Mouse (Mus musculus) A20 (cell line): Measurements from ENCODE around the gene Gm16181.

Source experiments
- DNase-seq: peaks from one replicate; pipeline ENCODE4 v3.0.0-alpha.2; 2011; ENCODE audit warnings: low read depth, low spot score

Gene Gm16181

DNA sequence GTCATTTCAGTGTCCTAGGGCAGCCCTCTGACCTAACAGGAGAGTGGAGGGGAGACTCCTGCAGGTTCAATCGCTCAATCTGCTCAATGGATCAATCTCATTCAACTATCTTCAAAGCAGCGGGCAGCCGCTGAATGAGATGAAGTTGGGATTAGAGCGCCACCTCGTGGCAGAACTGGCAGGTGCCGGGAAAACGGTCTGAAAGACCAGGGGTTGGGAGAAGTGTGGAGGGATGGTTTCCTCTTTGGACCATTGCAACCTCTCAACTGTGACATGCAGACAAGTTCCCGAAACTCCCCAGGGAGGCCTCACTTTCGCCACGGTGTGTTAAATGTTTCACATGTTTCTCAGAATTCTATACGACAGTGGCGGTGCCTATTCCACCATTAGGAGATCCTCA, 11.4 kb downstream of the Gm16181 start:
- peak; percentile 87 for DNase-seq

DNA sequence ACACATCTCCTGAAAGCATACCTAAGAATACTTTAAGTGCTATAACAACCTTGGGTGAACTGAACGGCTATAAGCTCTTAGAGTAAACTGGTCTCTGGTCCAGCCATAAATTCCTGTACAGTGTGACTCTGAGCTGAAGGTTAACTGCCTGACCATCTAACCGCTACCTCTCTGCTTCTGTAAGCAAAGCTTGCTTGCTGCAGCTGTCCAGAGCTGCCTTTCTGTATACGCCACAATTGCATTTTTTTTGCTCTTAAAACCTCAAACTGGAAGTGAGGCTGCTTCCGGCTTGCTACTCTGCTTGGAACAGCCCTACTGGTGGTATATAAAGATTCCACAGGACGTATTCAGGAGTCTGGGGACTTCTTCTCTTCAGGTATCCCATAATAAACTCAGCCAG, 12.0 kb downstream of the Gm16181 start:
- DNase-seq: peak; percentile 77

DNA sequence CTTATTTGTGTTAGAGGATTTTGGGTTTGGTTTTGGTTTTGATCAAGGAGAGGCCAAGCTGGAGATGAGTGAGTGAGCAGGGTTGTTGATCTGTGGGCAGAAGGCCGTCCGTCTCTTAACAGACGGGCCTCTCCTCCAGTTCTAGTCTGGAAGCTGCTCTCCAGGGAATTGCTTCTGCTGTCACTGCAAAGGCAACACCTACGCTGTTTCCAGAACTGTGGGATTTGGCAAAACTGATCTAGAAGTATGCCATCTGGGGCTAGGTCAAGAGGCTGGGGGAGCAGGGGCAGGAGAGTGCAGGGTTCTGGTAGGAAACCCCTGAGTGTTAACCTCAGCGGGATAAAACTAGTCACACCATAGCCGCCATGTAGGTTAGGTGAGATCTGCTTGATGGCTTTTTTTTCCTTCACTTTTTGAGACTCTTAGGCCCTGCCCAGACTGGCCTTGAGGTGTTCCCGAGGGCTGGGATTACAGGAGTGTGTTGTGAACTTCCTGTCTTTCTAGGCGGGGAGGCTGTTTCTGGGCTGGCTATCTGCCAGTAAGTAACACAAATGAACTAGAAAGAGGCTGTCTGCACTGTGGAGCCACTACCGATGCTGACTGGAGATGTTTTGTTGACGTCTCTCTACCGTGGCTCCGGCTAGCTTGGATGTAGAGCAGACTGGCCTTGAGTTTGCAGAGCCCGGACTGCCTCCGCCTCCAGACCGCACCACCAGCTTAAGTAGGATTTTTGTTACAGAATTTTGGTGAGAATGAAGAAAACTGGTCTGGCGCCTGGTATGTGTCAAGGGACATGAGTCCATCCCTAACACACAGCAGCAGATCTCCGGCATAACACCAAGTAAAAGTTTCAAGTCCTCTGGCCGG, 12.7 kb downstream of the Gm16181 start, which contains the start of gene Atp6v1g2:
TSS of gene Atp6v1g2 (plus strand) at position 547 of the 867 bp plus-strand sequence.
- DNase-seq: peak; percentile 54

DNA sequence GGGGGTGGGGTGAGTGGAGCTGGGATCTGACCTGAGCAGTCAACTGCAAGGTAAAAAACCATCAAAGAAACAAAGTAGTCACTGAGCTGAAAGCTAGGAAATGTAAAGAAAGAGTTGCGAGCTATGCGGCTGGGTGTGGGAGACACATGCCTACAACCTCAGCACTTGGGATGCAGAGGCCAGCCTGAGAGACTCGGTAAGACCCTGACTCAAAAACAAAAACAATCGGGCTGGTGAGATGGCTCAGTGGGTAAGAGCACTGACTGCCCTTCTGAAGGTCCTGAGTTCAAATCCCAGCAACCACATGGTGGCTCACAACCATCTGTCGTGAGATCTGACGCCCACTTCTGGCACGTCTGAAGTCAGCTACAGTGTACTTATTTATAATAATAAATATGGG, 13.5 kb downstream of the Gm16181 start:
- DNase-seq: peak; percentile 41

DNA sequence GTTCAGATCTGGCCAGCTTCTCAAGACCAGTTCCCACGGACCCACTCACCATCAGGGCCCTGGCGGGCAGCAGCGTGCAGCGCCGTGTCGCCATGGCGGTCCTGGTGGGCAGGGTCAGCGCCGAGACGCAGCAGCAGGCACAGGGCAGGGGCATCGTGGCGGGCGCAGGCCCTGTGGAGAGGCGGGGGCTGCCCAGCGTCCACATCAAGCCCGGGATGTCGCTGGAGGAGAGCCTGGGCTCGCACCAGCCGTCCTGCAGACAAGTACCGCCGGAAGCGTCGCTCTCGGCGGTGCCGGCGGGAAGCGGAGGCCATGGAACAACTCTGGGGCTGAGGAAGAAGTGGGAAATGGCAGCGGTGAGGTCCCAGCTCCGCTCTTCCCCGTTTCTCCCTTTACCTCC, 14.3 kb downstream of the Gm16181 start:
- DNase-seq: peak; percentile 73

DNA sequence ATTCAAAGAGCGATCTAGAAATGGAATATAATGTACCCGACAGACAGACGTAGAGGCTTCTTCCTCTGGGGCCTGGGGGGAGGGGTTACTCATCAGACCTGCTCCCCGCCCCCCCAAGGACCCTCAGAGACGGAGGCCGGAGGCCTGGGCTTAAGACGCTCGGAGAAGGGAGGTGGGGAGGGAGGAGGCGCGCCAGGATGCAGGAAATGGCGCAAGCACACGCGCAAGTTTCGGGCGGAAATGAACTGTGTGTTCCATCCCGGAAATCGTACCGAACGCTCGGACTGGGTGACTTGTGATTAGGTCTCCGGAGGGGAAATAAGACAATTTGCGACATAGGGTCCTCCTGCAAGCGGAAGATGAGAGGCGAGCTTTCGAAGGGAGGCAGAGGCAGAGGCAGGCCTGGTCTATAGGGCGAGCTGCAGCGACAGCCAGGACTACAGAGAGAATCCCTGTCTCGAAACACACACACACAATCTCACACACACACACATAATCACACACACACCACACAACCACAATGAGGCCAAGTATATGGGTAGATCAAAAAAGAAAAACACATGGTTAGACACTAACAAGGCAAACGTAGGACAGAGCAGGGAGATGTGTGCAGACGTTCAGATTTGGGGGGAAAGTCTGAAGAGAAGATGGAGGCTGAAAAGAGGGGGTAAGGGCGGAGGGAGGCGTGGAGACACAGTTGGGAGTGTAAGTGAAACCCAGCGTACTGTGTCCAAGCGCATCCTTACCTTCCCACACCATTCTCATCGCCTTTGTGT, 15.2 kb downstream of the Gm16181 start, which contains the start of gene Nfkbil1:
TSS of gene Nfkbil1 (minus strand) at position 179 of the 776 bp plus-strand sequence.
- DNase-seq: peak; percentile 98

DNA sequence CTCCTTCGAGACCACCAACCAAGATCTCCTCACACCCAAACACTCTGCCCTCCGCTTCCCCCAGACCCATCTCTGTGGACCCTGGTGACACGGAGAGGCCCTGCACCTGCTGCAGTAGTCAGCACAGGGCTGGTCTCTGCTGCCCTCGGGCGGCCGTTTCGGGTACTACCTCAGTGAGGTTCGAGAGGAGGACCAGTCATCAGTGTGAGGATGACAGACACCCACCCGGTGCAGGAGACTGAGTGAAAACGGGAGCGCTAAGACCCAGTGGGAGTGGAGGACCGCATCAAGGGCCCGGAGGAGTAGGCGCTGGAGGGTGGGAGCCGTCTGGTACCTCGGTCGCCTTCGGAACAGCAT, 15.7 kb downstream of the Gm16181 start:
- peak; percentile 95 for DNase-seq

DNA sequence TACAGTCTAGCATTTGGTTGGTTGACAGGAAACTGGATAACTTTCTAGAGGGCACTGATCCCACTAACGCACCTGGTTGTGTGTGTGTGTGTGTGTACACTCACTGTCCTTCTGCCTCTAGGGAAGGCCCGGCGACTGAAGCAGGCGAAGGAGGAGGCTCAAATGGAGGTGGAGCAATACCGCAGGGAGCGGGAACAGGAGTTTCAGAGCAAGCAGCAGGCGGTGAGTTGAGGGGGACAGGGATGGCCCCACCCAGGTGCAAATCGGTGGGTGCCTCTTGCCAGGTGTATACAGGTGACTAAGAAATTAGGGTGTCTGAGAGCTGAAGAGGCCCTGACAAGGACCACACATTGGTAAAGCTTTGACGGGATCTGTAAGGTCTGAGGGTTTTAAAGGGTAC, 16.4 kb downstream of the Gm16181 start:
- no peak for DNase-seq

DNA sequence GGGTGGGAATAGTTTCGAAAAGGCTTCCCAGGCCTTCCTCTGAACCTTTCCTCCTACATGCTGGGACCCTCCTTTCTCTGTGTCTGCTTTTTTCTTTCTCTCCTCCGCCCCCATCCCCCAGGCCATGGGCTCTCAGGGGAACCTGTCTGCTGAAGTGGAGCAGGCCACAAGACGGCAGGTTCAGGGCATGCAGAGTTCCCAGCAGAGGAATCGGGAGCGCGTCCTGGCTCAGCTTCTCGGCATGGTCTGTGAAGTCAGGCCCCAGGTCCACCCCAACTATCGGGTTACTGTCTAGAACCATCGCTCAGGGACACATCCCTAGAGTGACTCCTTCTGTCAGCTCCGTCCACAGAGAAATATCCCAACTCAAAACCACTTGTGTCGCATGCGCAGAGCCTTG, 16.9 kb downstream of the Gm16181 start:
- DNase-seq: no peak

DNA sequence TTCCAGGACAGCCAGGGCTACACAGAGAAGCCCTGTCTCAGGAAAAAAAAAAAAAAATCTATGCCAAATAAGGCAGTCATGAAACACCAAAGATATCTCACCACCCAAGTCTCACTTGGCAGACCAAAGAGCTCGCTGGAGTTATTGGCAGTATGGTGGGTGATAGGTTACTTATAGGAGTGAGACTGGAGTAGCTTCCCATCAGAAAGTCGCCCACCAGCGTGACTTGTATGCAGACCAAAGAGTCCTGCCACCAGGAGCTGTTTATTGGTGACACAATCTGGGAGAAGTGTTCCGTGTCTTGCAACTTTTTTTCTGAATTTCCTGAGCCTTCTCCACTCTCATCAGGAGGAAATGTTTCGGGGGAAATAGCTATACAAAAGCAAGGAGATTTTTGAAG, 19.1 kb downstream of the Gm16181 start:
- no peak for DNase-seq

DNA sequence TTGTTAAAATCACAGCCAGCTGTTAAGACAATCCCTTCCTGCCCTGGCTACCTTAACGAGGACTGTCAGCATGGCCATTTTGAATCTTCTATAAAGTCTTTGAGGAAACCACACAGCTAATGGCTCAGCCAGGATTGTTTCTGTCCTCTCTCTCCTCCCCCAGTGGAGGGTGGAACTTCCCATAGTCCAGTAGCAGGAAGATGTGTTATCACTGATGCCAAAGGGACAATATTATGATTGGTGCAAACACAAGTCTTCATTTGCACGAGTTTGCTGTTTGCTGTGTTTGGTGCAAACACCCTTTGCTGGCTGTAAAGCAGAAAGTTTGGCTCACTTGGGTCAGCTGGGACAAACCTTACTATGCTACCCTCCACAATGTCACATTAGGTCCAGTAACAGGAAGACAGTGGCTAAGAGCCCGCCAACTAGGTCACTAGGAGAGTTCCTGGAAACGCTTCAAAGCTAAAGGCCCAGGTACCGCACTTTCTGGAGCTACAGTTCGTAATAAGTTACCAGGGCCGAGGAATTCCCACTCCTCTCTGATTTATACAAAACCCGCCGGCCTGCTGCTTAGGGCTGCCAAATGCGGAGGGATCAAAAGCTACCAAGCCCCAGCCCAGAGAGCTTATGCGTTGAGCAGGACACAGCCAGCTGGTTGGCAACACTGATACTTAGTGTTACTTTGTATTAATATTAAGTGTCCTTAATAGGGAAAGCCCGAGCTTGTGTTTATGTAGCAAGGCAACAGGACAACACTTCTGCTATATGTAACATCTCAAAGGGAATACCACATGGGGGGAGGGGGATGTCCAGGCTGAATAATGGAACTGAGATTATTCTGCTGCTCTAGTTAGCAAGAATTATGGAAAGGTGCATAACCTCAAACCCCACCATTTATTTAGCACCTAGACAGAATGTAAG, 20.0 kb downstream of the Gm16181 start:
- no peak for DNase-seq

DNA sequence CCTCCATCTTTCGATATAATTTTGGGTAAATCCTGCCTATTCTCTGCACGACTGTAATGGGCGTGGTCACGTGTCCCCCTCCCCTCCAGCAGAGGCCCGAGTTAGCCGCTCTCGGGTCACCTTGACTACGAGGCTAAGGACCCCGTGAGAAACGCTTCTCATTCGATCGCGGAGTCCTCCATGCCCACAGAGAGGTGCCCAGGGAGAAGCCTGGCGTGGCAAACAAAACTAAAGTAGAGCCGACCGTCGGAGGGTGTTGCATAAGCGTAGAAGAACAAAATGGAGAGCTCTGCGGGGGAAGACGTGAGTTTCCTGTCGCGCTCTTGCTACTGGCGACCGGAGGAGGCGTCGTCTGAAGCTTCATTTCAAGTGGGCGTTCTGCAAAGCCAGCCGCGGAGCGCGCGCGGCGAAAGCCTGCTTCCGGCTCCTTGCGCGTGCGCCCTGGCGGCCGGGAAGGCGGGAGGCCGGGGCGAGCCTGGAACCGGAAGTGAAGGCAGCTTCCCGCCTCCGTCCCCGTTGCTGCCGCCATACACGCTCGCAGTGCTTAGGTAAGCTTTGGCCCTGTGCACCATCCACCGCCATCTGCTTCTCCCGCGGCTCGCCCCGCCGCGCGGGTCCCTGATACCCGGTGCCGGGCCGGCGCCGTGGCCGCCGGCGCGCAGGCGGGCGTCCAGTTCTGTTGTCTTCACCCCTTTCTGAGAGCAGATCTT, 20.8 kb downstream of the Gm16181 start, which contains the start of gene Ddx39b:
TSS of gene Ddx39b (plus strand) at position 442 of the 710 bp plus-strand sequence.
- DNase-seq: peak; percentile 98

DNA sequence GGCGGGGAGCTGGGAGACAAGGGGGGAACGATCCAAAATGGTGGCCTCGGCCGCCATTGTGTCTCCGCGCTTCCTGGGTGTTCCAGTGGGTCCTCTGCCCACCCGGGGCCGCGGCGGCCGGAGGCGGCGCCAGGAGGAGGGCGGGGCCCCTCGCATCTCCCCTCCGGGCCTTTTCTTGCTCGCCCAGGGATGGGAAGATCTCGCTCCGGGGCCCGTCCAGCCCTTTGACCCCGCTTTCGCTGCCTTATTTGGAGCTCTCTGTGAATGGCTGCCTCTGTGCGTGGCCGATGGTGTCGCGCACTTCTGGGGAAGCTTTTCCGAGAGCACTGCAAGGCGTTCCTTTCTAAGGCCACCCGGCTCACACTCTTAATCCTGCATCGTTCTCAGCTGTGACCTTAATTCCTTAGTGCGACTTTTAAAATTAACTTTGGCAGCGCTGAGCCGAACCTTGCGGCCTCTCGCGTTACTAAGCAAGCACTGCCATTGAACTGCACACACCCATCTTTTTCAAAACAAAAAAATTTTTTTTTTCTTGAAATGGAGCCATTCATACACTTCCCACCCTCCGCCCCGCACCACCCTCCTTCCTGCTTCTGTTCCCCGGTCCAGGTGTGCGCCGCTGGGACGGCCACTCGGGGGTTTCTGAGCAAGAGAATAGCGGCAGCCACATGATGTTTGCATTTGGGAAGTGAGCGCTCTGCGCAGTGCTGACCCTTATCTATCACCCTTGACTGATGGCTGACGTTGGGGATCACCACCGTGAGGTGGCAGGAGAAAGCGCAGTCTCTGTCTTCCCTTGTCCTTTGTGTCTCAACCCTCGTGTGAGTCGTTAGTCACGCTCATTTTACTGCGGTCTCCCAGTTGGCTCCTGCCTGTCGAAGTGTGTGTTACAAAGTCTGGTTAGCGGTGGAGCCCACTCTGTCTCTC, 21.6 kb downstream of the Gm16181 start:
- peak; percentile 71 for DNase-seq

DNA sequence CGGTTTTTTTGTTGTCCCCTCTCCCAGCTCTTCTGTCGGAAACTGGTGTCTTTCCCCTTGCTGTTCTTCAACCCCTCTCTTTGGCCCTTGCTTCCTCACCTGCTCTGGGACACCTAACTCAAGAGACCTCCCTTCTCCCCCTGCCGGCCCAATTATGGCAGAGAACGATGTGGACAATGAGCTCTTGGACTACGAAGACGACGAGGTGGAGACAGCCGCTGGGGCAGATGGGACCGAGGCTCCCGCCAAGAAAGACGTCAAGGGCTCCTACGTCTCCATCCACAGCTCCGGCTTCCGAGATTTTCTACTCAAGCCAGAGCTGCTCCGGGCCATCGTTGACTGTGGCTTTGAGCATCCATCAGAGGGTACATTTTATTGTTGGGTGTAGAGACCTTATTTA, 22.5 kb downstream of the Gm16181 start:
- no peak for DNase-seq

DNA sequence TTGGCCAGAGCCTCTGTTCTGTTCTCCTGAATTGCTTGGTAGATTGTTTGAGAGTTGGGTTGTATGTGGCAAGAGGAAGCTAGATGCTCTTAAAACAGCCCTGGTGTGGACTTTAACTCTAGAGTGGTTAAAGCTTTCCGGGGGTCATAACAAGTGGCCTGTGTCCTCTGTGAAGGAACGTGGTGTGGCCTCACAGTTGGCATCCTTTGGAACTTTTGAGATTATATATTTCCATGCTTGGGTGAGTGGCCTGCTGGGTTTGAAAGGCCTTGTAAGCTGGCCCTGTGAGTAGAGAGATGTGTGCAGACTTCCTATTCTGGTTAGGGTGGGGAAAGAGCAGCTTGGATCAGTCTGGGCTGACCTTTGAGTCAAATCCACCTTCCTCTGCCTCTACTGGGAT, 24.4 kb downstream of the Gm16181 start:
- DNase-seq: no peak

DNA sequence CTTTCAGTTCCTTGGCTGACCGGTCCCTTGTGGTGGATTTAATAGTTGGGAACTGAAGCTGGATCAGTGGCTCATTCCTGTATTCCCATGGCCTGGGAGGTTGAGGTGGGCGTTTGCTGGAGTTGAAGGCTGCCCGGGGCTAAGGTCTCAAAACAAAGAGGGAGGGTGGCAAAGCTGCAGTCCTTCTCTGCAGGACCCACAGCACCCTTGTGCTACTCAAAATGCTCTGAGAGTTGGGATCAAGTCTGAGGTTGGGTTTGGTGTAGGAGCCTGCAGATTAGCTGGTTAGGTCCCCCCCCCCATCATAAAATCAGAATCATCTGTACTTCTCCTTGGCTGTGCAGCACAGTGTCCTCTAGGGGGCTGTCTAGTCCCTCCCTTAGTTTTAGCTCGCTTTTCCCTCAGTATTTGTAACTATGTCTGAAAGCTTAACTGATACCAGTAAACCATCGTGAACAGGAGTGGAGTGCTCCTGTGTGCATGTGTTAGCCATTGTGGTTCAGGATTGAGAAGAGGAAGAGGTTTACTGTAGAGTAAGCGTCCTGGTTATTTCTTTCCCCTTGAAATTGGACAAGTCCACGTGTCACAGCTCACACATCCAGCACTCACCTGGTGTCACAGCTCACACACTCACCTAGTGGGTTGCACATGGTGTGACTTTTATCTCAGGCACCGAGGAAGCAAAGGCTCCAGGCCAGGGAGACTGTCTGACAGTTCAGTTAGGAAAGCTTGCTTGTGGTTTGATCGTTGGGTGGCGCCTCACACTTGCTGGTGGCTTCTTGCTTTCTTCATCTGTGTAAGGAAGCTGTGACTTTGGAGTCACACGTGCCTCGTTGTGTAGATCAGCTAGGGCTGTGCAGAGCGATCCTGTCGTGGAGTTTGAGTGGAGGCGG, 25.3 kb downstream of the Gm16181 start:
- peak; percentile 43 for DNase-seq

DNA sequence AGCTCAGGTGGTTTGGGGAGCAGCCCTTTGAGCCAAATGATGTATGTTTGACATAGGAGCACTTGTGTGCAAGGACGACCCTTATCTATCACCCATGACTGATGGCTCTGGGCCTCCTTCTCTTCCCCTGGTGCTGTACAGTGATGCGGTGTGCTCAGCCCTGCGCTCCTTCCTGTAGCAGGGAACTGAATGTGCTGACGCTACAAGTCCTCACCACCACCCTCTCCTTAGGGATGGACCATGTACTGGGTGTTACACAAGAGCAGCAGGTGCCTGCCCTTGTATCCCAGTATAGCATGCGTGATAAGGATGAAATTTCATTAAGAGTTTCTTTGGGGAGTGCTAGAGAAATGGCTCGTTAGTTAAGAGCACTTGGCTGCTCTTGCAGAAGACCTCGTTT, 26.5 kb downstream of the Gm16181 start:
- no peak for DNase-seq

DNA sequence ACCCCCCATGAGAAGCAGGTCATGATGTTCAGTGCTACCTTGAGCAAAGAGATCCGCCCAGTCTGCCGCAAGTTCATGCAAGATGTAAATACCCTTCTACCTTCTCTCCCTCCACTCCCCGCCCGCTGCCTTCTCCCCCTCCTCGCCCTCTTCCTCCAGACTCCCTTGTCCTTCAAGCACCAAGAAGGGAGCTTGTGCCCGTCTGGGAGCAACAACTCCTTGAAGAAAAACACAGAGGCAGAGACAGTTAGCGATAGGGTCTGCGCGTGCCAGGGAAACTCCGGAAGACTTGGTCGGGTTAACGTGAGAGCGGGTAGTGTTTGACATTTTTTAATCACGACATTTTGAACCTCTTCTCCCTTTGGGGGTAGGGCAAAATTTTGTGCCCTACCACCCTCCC, 28.4 kb downstream of the Gm16181 start:
- no peak for DNase-seq
